Mouse (Mus musculus) left cerebral cortex, adult 8-10 months (tissue): ENCODE measurements around the gene Hoxd9. TPM values are rescaled to one million over a fixed set of nuclear protein-coding genes. Genes with fewer than 3 reads are reported as not detected.

Experiments
- DNase-seq, 2 experiments: peaks; one replicate each; pipeline ENCODE4 v3.0.0; 2022; ENCODE audit warnings: low spot score in 2 of 2
- total RNA-seq, 4 experiments: library from RNA; stranded (reverse); gene quantifications; 2 replicates each; pipeline ENCODE4 v1.2.4; 2022

Hoxd9 gene
- total RNA-seq, 4 experiments from 2014 or later: not detected

DNA sequence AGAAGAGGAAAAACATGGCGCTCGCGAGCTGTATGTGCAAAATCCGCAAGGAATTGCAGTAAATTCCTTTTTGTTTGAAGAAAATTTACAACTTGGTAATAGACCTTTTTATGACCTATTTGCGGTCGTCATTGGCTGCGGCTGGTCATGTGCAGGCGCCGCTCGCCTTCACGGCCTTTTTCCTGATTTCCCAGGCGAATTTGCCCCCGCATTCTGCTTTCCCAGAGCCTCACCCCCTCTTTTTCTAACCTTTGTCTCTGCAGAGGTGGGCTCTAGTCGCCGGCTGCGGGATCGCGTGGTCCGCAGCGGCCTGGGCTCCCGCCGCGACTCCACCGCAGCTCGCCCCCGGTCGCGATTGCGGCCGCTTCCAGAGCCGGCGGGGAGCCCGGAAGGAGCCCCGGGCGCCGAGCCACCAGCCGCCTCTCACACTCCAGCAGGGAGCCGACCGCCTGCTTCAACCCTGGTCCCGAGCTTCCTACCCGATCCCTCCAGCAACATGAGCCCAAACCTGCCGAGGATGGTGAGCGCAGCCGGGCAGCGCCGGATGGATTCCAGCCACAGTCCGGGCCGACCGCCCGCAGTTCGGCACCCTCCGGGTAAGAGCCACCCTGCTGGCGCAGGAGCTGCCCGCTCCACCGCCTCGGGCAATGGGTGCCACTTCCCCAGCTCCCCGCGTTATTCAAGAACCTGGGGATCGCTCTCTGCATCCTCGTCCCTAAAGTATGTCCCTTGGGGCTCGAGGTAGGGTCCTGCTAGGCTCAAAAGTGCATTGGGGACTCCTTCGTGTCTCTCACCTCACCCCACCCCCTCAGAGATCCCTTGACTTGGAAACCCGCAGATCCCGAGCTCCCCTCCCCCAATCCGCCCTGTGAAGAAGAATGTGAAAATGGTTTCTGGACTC lies 14.4 kb downstream of the Hoxd9 start, which contains the start of the genes Hoxd3 and Hoxd4:
Gene Hoxd3, plus strand, starts transcription at position 207 of the 901 bp plus-strand sequence.
Gene Hoxd4, plus strand, starts transcription at position 209 of the 901 bp plus-strand sequence.
- no peak for DNase-seq

DNA sequence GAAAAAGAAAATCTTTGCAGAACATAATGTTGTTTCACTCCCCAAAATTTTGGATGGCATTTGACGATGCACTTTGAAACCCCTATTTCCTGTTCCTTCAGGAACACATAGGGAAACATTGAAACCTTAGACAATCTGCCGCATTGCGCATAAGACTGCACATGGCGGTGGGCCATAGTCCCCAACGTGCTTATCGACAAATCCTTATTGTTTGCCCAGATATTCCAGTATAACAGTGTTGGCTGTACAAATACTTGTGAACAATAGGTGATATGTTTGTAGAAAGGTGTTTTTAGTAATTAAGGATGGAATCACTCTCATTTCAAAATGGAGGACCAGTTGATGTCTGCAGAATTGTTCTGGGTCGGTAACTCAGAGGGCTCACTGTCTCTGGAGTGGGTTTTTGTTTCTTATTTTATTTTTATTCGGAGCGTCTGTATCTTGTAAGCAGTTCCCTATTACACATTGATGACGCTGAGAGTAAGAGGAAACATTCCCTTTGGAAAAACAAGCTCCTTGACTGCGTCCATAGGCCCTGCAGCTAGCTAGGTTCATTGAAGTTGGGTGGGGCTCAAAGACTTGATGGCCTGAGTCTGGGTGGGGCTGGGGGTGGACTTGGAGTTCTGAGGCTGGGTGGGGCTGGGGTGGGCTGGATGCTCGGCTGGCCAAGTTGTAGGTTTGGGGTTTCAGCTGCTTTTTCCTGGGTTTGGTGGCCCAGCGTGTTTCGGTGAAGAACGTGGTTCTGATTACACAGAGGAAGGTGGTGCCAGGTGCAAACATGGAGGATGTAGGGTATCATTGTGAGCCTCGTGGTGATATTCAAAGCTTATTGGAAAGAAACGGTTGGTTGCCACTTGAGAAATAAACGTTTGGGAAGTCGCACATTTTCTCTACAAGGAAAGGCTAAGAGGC lies 16.0 kb downstream of the Hoxd9 start:
- DNase-seq: no peak

DNA sequence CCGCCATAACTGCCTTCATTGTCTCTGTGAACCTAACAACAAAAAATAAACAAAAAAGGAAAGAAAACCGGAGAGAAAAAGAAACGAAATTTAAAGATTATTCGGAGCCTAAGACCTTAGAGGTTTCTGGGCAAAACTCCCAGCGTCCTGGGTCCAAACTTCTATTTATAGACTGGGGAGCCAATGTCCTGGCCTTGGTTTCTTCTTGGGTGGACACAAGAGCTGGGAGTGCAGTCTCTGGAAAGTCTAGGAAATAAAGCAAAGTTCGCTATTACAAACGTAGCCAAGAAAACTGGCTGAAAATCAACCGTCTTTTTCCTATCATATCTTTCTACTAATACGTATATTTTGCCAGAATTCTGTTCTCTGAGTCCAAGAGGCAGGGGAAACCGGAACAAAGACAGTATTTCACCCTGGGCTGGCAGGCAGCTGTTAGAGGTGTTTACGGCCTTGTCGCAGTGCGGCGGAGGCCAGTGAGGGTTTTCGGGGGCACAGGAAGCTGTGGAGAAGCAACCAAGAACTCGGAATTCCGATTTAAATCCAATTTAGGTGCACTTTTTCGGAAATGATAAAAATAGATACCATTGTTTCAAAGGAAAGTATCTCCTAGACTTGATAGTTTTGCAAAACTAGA lies 16.7 kb downstream of the Hoxd9 start:
- DNase-seq: no peak

DNA sequence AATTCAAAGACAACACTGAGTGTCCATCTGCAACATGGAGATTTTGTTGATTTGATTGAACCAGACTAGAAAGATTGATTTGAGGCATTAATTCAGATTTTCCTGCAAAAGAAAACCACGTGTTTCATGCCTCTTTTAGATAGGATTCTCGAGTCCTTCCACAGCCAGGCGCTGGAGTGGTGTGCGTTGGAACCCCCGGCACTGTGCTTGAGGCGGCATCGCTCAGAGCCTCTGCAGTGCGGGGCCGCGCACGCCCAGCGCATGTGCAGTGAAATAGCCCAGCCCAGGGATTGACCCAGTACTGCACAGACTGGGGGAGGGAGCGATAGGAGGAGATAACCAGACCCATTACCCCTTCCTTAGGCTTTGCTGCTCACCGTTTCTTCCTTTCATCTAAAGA lies 17.4 kb downstream of the Hoxd9 start:
- DNase-seq: no peak

DNA sequence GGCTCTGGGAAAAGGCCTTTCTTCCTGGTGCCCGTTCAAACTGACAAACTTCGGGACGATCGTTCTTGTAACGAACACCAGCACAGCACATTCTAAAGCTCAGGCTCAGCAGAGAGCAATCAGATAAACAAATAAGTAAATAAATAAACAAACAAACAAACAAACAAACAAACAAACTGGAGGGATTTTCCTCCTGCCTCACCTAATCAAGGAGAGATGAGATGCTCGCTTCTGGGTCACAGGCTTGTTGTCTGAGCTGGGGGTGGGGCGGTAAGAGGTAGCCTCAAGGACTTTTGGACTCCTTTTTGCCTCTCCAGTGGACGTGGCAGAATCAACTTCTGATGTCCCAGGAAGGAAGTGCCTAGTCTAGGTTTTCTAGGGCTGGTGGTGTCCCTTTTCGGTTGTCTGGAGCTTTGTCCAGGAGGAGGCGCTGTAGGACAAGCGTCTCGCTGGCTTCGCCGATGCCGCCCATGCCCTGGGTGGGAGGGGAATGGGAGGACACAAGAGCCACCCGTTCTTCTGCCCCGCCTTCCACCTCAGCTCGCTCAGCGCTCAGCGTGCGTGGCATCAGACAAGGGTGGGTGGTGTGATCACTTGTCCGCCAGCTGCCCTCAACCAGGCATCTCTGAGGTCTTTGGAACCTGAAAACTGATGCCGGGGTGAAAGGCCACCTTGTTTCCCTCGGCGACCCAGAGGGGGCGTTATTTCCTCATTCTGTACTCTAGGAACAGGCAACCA lies 18.1 kb downstream of the Hoxd9 start:
- DNase-seq: peak; percentile 40 to 68

DNA sequence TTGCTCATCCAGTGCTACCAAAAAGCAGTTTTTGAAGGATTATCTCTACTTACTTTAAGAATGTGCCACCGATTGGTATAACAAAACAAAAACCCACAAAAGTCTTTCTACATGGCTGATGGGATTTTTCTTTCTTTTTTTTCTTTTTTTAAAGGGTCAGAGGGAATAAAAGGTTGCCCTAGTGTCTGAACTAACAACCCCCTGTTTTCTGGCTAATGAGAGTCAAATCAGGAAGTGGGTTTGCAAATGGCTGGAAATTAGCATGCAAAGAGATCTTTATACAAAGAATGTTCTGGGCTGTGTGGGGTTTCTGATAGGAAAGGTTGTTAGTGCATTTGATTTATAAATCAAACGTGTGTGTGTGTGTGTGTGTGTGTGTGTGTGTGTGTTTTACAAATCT lies 22.9 kb downstream of the Hoxd9 start:
- no peak for DNase-seq

DNA sequence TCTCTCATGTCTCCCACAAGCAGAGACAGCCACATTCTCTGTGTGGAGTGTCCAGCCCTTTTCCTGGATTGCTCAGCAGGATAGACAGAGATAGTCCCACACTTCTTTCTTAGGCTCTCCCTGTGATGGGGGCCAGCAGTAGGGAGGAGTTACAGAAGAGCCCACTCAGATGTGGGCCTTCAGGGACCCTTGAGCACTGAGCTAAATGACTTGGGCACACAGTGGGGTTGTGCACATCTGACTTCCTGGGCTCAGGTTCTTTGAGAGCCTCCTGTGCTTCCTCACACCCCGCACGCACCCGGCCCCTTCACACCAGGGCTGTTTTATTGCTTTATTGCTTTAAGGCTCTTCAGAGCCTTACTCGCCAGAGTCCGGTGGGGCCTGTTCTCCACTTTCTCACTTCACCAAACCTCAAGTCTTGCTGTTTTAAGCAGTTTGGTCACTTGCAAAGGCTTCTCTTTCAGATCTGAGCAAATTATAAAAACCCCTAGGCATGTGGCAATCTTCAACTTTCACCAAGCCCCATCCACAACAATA lies 23.5 kb downstream of the Hoxd9 start:
- DNase-seq: no peak

DNA sequence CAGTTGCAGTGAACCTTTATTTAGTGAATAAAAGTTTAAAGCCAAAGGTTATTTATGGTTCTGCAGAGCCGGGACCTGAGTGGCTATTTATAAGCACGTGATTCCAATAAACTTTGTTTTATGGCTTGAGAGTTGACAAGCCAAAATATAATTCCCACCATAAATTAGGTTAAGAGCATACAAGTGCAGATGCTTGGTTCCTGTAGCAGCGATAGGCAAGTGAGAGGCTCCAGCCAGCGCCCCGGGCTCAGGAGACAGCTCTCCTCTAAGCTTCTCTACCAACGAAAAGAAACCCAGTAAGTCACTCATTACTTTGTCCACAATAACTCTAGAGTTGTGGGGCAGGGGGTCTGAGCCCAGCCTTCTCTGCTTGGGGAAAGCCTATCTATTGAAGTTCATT lies 24.4 kb downstream of the Hoxd9 start:
- DNase-seq: no peak

DNA sequence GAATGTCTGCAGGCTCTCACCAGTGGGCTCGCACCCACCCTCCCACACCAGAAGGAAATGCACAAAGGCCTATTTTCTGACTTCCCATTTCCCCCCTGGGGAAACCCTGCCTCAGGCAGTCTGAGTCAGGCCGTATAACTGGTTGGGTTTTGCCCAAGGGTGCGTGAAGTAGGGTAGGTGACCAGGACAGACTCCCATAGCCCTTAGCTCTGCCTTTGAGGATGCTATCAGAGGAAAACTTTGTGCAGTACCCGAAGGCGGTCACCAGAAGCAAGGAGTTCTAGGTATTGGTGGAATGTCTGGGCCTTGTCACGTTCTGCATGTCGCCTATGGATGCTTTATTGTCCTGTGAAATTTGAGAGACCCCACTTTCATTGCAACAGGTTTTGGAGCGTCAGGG lies 25.4 kb downstream of the Hoxd9 start:
- DNase-seq: no peak

DNA sequence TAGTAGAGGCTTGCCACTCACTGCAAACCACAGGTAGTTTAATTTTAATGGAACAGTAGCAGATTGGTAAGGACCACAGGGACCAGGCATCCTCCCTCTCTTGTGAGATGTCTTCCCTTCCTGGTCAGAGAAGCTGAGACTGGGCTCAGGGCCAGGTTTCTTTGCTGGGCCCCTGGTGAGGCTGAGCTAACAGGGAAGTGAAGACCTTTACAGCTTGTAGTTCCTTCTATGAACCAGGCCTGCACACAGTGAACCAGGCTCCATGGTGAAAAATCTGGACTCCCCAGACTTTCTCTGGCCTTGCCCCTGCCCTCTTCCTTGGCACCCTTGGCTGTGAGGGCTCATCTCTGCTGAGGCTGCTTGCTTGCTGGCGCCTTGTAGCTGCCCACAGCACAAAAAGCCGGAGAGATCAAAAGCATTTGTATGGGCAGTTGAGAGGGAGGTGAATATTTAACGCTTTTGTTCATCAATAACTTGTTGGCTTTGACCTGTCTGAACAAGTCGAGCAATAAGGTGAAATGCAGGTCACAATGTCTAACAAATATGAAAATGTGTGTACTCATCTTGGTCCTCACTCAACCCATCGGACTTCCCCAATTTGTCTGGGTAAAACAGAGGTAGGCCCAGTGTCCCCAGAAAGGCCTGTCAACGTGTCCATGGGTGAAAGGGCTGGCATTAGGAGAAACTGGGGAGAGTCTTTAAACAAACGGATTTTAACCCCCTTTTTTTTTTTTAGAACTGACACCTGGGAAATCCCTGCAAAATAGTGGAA lies 26.9 kb downstream of the Hoxd9 start:
- DNase-seq: no peak

DNA sequence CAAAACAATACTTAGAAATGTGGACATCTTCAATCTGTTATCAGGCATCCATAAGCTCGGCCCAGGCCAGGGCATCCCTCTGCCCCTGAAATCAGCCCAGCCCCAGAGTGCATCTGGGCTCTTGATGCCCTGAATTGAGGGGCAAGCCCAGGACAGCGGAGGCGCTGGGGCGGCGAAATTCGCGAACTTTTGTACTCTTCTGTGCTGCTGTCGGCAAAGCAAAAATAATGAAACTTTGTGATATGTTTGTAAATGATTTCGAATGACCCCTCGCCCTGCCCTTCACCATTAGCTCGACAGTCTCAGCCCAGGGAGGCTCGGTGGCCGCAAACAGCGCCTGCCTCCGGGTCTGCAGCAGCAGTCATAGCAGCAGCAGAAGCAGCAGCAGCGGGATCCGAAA lies 27.6 kb downstream of the Hoxd9 start:
- DNase-seq: no peak

DNA sequence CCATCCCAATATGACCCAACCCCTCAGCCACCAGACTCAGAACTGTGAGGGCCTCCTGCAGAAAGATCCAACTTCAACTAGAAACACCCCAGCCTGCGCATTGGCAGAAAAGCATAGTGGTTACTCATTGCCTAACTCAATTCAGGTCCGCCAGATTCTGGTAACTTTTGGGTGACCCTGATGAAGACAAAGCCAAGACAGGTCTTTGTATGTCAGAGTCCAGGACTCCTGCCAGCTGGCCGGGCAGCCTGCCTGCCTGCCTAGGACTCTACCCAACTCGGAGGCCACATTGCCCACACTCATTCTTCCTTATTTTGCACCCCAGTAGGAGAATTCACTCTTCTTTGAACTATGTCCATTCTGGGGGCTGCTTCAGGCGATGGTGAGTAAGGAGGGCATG lies 29.0 kb downstream of the Hoxd9 start, which contains the start of gene Gm28230:
Gene Gm28230, plus strand, starts transcription at position 178 of the 400 bp plus-strand sequence.
- DNase-seq: no peak

DNA sequence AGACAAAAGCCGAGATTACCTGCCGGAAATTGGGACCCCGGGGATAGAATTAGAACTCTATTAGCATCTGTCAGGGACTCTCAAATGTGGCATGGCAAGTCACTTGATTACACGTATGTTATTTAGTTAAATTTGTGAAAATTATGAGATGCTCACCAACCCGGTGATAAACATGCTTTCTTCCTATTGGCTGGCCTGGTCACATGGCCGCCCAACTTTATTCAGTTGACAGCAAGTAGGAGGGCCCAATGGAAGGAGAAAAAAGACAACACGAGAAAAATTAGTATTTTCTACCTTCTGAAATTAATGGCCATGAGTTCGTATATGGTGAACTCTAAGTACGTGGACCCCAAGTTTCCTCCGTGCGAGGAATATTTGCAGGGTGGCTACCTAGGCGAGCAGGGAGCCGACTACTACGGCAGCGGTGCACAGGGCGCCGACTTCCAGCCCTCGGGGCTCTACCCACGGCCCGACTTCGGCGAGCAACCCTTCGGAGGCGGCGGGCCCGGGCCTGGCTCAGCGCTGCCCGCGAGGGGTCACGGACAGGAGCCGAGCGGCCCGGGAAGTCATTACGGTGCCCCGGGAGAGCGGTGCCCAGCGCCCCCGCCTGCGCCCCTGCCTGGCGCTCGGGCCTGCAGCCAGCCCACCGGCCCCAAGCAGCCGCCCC lies 29.6 kb downstream of the Hoxd9 start:
- no peak for DNase-seq

DNA sequence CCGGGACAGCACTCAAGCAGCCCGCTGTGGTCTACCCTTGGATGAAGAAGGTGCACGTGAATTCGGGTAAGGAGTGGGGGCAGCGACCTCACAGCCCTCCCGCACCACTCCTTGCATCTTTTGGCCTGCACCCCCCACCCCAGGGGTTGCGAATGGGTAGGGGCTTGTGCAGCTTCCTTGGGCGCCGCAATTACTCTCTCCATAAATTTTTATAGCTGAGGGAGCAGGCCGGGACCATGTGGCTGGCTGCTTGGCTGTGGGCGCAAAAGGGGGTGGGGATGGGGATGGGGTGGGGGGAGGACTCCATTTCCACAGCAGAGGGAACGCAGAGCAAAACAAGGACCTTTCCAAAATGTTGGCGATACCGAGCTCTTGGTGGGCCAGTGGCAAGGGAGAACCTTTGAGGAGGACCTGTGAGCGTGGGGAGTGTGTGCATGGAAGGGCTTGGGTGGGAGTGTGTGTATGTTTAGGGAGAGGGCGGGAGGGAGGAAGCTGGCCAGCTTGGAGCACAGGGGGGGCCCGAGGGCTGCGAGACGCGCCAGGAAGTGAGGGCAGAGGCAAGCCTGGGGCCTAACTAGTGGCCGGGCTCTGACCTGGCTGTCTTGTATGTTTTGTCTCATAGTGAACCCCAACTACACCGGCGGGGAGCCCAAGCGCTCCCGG lies 30.2 kb downstream of the Hoxd9 start:
- DNase-seq: no peak

DNA sequence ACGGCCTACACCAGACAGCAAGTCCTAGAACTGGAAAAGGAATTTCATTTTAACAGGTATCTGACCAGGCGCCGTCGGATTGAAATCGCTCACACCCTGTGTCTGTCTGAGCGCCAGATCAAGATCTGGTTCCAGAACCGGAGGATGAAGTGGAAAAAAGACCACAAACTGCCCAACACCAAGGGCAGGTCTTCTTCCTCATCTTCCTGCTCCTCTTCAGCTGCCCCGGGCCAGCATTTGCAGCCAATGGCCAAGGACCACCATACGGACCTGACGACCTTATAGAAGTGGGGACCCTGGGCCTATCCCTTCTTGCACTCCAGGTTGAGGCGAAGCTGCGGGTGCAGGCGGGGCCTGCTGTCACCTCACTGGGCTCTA lies 30.8 kb downstream of the Hoxd9 start:
- DNase-seq: no peak

DNA sequence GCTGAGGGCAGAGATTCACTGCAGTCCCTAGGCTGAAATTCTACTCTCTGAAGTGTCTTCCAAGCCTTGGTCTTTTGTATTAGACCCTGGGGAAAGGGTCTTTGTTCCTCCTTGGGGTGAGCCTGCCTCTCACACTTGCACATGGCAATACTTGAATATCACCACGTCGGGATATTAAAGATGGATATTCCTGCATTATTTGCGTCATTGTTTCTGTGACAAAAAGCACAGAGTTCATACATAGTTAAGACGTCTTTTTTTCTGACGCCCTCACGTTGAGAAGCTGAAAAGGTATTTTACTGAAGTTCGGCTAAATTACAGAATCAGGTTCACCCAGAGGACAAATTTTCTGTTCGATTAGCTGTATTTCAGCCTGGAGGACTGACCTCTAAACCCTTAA lies 32.8 kb downstream of the Hoxd9 start:
- no peak for DNase-seq

DNA sequence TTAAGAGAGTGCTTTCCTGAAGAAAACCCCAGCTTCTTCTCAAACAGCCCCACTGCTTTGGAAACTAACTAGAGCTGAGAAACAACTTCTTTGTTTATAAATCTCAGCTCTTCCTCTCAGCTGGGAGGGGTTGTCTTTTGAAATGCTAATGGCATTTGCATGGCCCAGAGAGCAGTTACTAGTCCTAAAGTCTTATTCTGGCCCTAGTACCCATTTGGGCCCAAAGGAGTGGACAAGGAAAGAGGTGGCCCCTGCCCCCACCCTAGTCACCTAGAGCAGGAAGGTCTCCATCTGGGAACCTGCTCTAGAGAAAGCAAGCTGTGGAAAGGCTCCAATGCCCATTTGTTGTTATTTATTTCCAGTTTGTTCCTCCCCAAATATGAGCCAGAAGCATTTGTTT lies 33.5 kb downstream of the Hoxd9 start:
- no peak for DNase-seq

DNA sequence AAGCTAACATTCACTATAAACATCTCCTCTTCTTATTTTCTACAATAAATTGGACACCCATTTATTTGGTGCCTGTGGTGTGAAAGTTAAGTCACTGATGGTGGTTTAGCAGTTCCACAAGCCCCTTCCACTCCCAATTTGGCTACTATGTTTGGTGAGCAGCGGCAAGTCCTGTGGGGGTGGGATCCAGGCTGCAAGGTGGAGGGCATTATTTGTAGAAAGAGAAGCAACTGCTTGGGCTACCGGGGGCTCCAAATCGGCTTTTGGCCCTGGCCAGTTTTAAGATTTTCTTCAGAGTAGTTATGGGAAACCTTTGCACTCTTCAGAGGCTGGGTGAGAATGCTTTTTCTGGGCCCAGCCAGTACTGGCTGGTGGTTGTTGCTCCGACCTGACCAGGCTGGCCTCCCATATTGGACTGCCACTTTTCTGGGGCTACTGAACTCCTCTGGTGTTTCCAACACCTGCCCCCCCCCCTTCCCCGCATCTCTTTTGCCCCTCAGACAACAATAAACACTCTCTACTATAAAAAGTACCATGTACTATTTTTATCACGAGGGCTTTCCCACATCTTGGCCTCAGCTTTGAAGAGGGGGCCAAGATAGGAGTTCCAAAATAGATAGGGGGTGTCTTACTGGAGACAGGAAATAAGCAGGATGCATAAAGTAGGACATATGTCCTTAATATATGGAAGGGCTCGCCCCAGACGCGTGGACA lies 34.4 kb downstream of the Hoxd9 start:
- no peak for DNase-seq
